ENCODE assay signal across 8 mouse cellular contexts in genomic region chr15:100614996-100615824, GRCm38 (mm10). TPM values are rescaled to one million over a fixed set of nuclear protein-coding genes. Genes with fewer than 3 reads are reported as not detected.
DNase-seq lines count a peak whose midpoint lies in the region; ATAC-seq and TF ChIP-seq lines count a peak whose summit lies in the region.

Gene Dazap2, plus strand, starts transcription at chr15:100615349.

- ATAC-seq in embryonic facial prominence, embryonic 14.5 days (ENCODE audit: low read depth), result peak; percentile 91
- peak; percentile 89 for ATAC-seq in limb, embryonic 14.5 days (ENCODE audit: low FRiP score, low read depth)
- peak; percentile 92 for ATAC-seq in midbrain, postnatal 0 days (ENCODE audit: low FRiP score)

- peak within 1 kb of the TSS; percentile 95 for H3K9ac ChIP-seq in embryonic facial prominence, embryonic 14.5 days (ENCODE audit: low read depth, low read length)
- H3K9ac ChIP-seq in limb, embryonic 14.5 days (ENCODE audit: low read depth, low read length, severe bottlenecking), result peak within 1 kb of the TSS; percentile 89
- H3K9ac ChIP-seq in midbrain, postnatal 0 days (replicated peaks; ENCODE audit: low read length, poor library complexity, severe bottlenecking), result peak within 1 kb of the TSS; percentile 89

- H3K4me3 ChIP-seq in embryonic facial prominence, embryonic 14.5 days (ENCODE audit: low read depth, low read length), result peak within 1 kb of the TSS; percentile 98
- H3K4me3 ChIP-seq in limb, embryonic 14.5 days (replicated peaks; ENCODE audit: low read length), result peak within 1 kb of the TSS; percentile 97
- peak within 1 kb of the TSS; percentile 85 for H3K4me3 ChIP-seq in midbrain, postnatal 0 days (ENCODE audit: low read depth, low read length)

- peaks cover 26% of the 10 kb centered on the region for H3K36me3 ChIP-seq in embryonic facial prominence, embryonic 14.5 days (ENCODE audit: control insufficient read depth, insufficient read depth, low read length)
- H3K36me3 ChIP-seq in limb, embryonic 14.5 days (ENCODE audit: control insufficient read depth, insufficient read depth, low read length), result peaks cover 27% of the 10 kb centered on the region
- H3K36me3 ChIP-seq in midbrain, postnatal 0 days (ENCODE audit: insufficient read depth, low read length), result peaks cover 15% of the 10 kb centered on the region

- no peaks in the 10 kb centered on the region for H3K27me3 ChIP-seq in embryonic facial prominence, embryonic 14.5 days (replicated peaks; ENCODE audit: control insufficient read depth, insufficient read depth, low read length)
- H3K27me3 ChIP-seq in limb, embryonic 14.5 days (ENCODE audit: control insufficient read depth, insufficient read depth, low read length), result no peaks in the 10 kb centered on the region
- H3K27me3 ChIP-seq in midbrain, postnatal 0 days (ENCODE audit: insufficient read depth, low read length), result no peaks in the 10 kb centered on the region

- TF ChIP-seq CTCF in midbrain, postnatal 0 days (IDR thresholded peaks at IDR 0.05), result peak; percentile 56

- peak; percentile 97 for DNase-seq in 3T3-L1 (ENCODE audit: low read depth, low spot score)
- peak; percentile 96 to 99 for DNase-seq in adrenal gland, postnatal 4 days (ENCODE audit: low spot score in 2 of 2)
- DNase-seq in embryonic facial prominence, embryonic 14.5 days (ENCODE audit: low spot score), result peak; percentile 99
- DNase-seq in heart, adult 8-10 months (ENCODE audit: low spot score), result peak; percentile 96
- peak; percentile 98 for DNase-seq in kidney, adult 9 months
- DNase-seq in limb, embryonic 14.5 days (ENCODE audit: low spot score), result peak; percentile 98
- peak; percentile 97 for DNase-seq in midbrain, postnatal 0 days (ENCODE audit: low spot score)
- peak; percentile 99 for DNase-seq in spleen, postnatal 14 days (ENCODE audit: low spot score in 2 of 2)

- no peaks in the 10 kb centered on the region for H3K9me3 ChIP-seq in embryonic facial prominence, embryonic 14.5 days (ENCODE audit: control insufficient read depth, low read length)
- no peaks in the 10 kb centered on the region for H3K9me3 ChIP-seq in limb, embryonic 14.5 days (ENCODE audit: control insufficient read depth, low read length)
- no peaks in the 10 kb centered on the region for H3K9me3 ChIP-seq in midbrain, postnatal 0 days (ENCODE audit: low read length)

- peak; percentile 60; the same call in 1 of the 2 replicates for TF ChIP-seq POLR2A in limb, embryonic 14.5 days (IDR thresholded peaks at IDR 0.05; ENCODE audit: borderline replicate concordance, extremely low read depth, insufficient read depth, insufficient read length)

- peak within 1 kb of the TSS; percentile 78 for H3K4me2 ChIP-seq in embryonic facial prominence, embryonic 14.5 days (ENCODE audit: low read depth, low read length)
- peak within 1 kb of the TSS; percentile 83 for H3K4me2 ChIP-seq in limb, embryonic 14.5 days (replicated peaks; ENCODE audit: low read depth, low read length, severe bottlenecking)
- peak within 1 kb of the TSS; percentile 91 for H3K4me2 ChIP-seq in midbrain, postnatal 0 days (ENCODE audit: low read depth, low read length, poor library complexity, severe bottlenecking)

- H3K4me1 ChIP-seq in embryonic facial prominence, embryonic 14.5 days (ENCODE audit: control insufficient read depth, insufficient read depth, low read length), result no peaks in the 10 kb centered on the region; the same call in 1 of the 2 replicates
- H3K4me1 ChIP-seq in limb, embryonic 14.5 days (ENCODE audit: control insufficient read depth, insufficient read depth, low read length), result peaks cover 10% of the 10 kb centered on the region
- H3K4me1 ChIP-seq in midbrain, postnatal 0 days (ENCODE audit: insufficient read depth, low read length), result 0 out of 2 replicates have a peak, but pooled peaks cover 4% of the 10 kb centered on the region

- peak within 1 kb of the TSS; percentile 99 for H3K27ac ChIP-seq in embryonic facial prominence, embryonic 14.5 days (replicated peaks; ENCODE audit: low read depth, low read length)
- H3K27ac ChIP-seq in limb, embryonic 14.5 days (replicated peaks; ENCODE audit: low read depth, low read length), result peak within 1 kb of the TSS; percentile 94
- H3K27ac ChIP-seq in midbrain, postnatal 0 days (ENCODE audit: low read depth, low read length), result peak within 1 kb of the TSS; percentile 96

- WGBS in embryonic facial prominence, embryonic 14.5 days, result under 1% methylated on average over 14 of the region's 99 CpGs
- WGBS in limb, embryonic 14.5 days, result under 1% methylated on average over 42 of the region's 99 CpGs
- WGBS in midbrain, postnatal 0 days, result under 1% methylated on average over 64 of the region's 99 CpGs

RNA-seq across cellular contexts. Expression of gene Dazap2, which starts in this region (rescaled TPM):
- 100 to 1,000 TPM; 231 to 238 TPM for total RNA-seq in adrenal gland, postnatal 4 days (2021)
- polyA plus RNA-seq in embryonic facial prominence, embryonic 14.5 days (2014; fragmentation: Nextera tagmentation; extraction: Ambion mirVana), result 185 and 189 TPM in 2 replicates
- 100 to 1,000 TPM; 170 to 189 (median 183) TPM for total RNA-seq in heart, adult 8-10 months (2022)
- 139 and 213 TPM in 2 replicates for polyA plus RNA-seq in limb, embryonic 14.5 days (2012; rRNA removed)
- polyA plus RNA-seq in limb, embryonic 14.5 days (2014; fragmentation: Nextera tagmentation; extraction: Ambion mirVana), result 185 and 191 TPM in 2 replicates
- 89.3 and 148 TPM in 2 replicates for total RNA-seq in midbrain, postnatal 0 days (2014; rRNA removed)
- 133 and 134 TPM in 2 replicates for polyA plus RNA-seq in midbrain, postnatal 0 days (2015; fragmentation: Nextera tagmentation; extraction: Ambion mirVana)

Comparison
In these comparisons a context has a peak if more than half of its experiments do, and no peak if none do; other contexts are left out.
1. Peak in every context shown above with its lines: DNase-seq, ATAC-seq, H3K4me3 ChIP-seq and H3K27ac ChIP-seq.